Mouse (Mus musculus): Measurements from ENCODE around the gene Mtch1.

GRCm38 (mm10) chr17:29383923-29384322 is 36.2 kb upstream of the Mtch1 start:
- TF ChIP-seq CTCF (IDR thresholded peaks at IDR 0.05; ENCODE audit: low read depth) = no peak
- TF ChIP-seq EP300 (IDR thresholded peaks at IDR 0.05; ENCODE audit: low read depth) = no peak

Data from liver, embryonic 14.5 days (tissue).